Comparison of ENCODE assay signal across 20 mouse cellular contexts in genomic region chr15:25236191-25236723, GRCm38 (mm10).
"Had no signal": no experiment of that assay in that cellular context is flagged by ENCODE, and none has a peak within 500 bp of the region (broad histone marks: within the 10 kb centered on the region; RNA-seq: fewer than 3 reads in every experiment).

No protein-coding gene starts in this region.

- H3K9me3 ChIP-seq: liver, embryonic 15.5 days; lung, embryonic 15.5 days; megakaryocyte, embryonic 14.5 days; midbrain, embryonic 12.5 days; midbrain, embryonic 15.5 days; neural tube, embryonic 13.5 days; neural tube, embryonic 15.5 days had no signal

- H3K27me3 ChIP-seq: liver, embryonic 15.5 days; lung, embryonic 15.5 days; megakaryocyte, embryonic 14.5 days; midbrain, embryonic 12.5 days; midbrain, embryonic 15.5 days; neural tube, embryonic 13.5 days; neural tube, embryonic 15.5 days had no signal

- H3K4me1 ChIP-seq: liver, embryonic 15.5 days; lung, embryonic 15.5 days; megakaryocyte, embryonic 14.5 days; midbrain, embryonic 12.5 days; midbrain, embryonic 15.5 days had no signal

- H3K9ac ChIP-seq: liver, embryonic 15.5 days; liver, postnatal 0 days; lung, embryonic 15.5 days; midbrain, embryonic 12.5 days; midbrain, embryonic 15.5 days; neural tube, embryonic 13.5 days; neural tube, embryonic 15.5 days had no signal

- H3K36me3 ChIP-seq: liver, embryonic 15.5 days; lung, embryonic 15.5 days; midbrain, embryonic 12.5 days; midbrain, embryonic 15.5 days; neural tube, embryonic 13.5 days; neural tube, embryonic 15.5 days had no signal

- H3K27ac ChIP-seq: liver, embryonic 15.5 days; lung, embryonic 15.5 days; macrophage; midbrain, embryonic 12.5 days; midbrain, embryonic 15.5 days; neural tube, embryonic 13.5 days; neural tube, embryonic 15.5 days had no signal

- DNase-seq: liver, postnatal 0 days; lung, adult 2 months; lung, postnatal 14 days; lung, postnatal 36 days; retina, postnatal 1 day; right cerebral cortex, adult 18-20 months; right cerebral cortex, postnatal 25 days; right cerebral cortex, postnatal 4 days; spleen, adult 18-20 months; thymus, adult 18-20 months; thymus, postnatal 14 days; thymus, postnatal 4 days had no signal

- H3K4me2 ChIP-seq: liver, embryonic 15.5 days; lung, embryonic 15.5 days; midbrain, embryonic 12.5 days; midbrain, embryonic 15.5 days; neural tube, embryonic 13.5 days; neural tube, embryonic 15.5 days had no signal

- H3K4me3 ChIP-seq: liver, embryonic 15.5 days; lung, embryonic 15.5 days; megakaryocyte, embryonic 14.5 days; midbrain, embryonic 12.5 days; midbrain, embryonic 15.5 days; neural tube, embryonic 13.5 days; neural tube, embryonic 15.5 days had no signal
